Mouse (Mus musculus): ENCODE results near the gene Gm47996.
"Not testable (repeated sequence)": the region's sequence is repeated elsewhere in the genome, so short reads cannot be mapped to it uniquely, and the experiment has no call there.

The Gm47996 gene

GRCm38 (mm10) chr1:151209824-151210355 is at the start of gene Gm47996:
Gene Gm47996, plus strand, starts transcription at chr1:151210131.
- DNase-seq = not testable (repeated sequence)

GRCm38 (mm10) chr1:151166031-151166430 is 43.9 kb upstream of the Gm47996 start:
- DNase-seq = no peak

DNA sequence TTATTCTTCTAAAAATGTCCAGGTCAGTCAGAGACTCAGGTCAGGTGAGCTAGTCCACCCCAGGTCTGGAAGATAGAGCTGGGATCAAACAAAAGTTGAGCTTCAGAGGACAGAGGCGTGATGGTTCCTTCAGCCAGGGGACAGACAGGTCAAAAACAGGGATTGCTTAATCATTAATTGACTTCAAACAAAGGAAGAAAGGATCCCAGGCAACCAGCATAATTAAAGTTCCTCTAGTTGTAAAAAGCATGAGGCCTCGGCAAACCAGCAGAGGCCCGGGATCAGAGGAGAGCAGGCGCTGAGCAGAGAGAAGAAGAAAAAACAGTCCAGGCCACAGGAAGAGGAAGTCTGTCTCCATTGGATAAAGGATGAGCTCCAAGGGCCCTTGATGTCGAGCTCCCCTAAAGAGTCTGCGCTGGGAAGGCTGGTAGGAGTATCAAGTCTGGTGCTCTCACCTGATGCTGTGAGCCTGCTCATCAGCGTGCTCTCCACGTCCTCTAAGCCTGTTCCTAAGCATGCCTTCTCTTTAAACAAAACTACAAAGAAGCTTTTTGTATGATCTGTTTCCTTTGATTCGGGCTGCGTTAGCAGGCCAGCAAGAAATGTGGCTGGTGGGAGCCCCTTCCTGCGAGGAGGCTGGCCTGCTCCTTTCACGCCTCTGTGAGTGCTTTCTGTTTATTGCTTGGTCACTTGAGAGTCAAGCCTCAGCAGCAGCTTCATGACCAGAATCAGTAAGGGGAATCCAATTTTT is 42.5 kb upstream of the Gm47996 start:
- no peak for DNase-seq

DNA sequence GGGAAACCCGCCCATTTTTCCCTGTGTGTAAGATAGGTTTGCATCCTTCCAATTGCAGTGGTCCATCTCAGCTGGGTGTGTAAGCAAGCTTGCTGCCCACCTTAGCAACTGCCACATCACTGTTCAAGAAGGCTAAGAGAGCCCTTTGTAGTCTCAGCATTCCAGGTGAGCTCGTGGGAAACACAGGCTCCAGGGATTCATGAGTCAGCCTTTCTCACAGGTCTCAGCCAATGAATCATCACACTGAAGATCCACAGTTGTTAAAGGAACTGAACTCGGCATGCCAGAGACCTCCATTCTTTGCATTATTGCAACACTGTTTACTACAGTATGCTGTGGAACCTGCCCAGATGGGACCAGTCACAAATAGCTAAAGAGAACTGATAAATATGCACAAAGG is 41.3 kb upstream of the Gm47996 start:
- no peak for DNase-seq

GRCm38 (mm10) chr1:151171572-151172461 is 38.1 kb upstream of the Gm47996 start:
- no peak for DNase-seq

DNA sequence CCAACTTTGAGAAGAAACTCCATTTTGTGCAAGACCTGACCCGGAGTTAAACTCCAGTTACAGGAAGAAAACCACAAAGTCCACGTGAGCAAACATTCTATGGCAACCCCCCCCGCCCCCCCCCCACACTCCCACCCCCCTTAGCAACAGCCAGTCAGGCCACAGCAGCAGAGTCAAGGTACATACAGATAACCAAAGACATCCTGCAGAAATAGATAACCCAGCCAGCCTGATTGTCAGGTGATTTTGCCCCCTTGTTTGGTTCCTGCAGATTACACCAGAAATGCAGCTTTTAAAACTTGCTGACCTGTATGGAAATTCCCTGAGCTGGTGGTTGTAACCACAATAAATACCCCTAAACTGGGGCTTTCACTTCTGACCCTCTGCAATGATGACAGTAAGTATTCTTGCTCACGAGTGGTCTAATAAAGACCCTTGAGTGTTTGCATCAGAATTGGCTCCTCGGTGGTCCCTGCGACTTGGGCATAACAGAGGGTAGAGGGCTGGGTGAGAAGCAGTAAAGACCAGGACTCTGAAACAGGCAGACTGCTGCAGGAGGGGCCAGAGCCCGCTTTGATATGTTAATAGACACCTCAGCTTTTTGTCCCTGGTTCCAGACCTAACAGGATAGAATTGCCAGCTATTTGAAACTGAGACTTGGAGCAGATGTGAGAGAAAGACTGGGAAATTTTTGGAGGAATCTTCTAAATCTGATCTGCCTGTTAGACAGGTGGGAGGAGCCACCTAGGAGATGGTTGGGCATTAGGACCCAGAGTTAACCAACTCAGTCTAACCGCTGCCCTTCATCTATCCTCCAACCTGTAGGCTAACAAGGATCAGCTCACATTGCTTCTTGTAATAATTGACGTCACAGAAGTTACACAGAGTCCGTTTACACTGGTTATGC is 32.6 kb upstream of the Gm47996 start:
- DNase-seq = peak; percentile 64

DNA sequence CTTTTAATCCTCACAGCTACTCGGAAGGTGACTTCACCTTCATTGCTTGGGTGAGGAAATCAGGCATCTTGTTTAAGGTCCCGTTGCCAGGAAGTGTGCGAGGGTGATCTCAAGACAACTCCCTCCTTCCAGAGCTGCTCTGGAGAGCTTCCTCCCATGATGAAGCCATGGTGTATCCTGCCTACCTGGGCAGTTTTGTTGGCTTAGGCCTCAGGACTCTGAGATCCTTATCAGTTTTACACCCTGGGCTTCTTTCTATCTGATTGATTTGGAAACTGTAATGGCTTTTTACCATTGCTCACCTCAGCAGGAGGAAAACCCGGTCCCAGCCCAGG is 32.0 kb upstream of the Gm47996 start:
- no peak for DNase-seq

- DNase-seq = no peak
These were observed 31.3 kb upstream of the Gm47996 start for GRCm38 (mm10) chr1:151178505-151179083.

DNA sequence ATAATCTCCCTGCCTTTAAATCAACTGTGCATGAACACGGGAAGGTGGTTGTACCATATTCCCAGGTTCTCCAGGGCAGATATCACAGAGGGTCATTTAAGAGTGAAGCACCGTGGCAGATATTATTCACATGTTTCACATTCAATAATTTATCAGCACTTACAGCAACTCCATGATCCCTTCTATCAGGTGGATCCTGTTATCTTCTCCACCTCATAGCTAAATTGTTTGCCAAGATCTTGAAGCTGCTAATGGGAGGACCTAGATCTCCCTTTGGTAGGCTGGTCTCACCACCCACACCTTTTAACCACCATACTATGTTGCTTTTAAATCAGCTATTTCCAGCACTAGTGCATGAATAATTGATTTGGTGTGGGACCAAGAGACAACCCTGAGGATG is 29.8 kb upstream of the Gm47996 start:
- DNase-seq = no peak

DNA sequence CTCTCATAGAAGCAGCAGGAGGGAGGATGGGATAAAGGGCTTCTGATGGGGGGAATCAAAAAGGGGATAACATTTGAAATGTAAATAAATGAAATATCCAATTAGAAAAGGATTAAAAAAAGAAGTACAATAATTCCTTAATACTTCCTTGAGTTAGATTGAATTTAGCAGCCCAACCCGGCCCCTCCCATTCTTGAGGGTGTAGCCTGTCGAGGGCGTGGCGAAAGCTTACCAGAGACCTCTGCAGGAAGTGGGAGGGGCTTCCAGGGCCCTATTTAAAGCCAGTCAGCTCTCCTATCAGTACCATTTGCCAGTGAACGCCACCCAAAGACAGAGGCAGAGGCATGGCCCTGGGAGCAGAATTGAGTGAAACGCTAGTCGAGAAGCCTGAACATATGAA is 27.7 kb upstream of the Gm47996 start, which contains the start of gene Gm47985:
TSS of gene Gm47985 (plus strand) at position 272 of the 400 bp plus-strand sequence.
- DNase-seq = not testable (repeated sequence)

DNA sequence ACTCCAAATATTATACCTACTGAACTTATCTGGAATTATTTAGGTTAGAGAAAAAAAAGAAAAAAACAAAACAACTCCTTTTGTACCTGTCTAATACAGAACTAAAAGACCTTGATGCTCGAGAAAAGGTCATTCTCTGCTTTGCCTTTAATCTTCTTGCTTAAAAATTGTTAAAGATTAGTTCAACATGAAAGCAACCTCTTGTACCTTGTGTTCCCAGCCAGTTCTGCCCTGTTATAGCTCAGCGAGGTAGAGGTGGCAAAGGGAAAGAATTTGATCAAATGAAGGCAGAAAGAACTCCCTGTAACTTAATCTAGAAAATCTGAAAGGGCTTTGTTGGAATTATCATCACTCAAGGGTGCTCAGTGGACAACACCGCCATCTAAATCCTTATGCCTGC is 23.7 kb upstream of the Gm47996 start:
- not testable (repeated sequence) for DNase-seq

DNA sequence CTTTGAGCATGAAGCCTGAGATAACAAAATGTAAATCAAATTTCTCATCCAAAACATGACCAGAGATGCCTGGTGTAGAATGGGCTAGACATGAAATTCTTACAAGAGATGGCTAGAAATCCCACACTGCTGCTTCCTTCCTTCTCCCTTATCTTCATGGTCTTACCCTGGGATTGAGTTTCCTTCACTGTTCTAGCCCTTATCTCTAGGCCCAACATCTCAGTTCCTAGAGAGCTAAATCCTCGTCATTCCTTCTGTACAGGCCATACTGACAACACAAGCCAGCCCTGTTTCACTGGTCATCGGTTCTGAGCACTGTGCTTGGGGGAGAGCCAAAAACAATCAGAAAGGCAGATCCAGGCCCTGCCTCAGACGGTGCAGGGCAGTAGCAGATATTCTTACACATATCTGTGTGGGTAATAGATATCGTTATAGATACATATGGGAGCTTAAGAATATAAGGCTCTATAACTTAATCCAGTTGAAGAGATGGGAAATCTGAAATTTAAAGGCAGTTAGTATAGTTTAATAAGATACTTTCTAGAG is 23.0 kb upstream of the Gm47996 start:
- not testable (repeated sequence) for DNase-seq

- no peak for DNase-seq
These were observed 21.5 kb upstream of the Gm47996 start for GRCm38 (mm10) chr1:151188469-151188868.

DNA sequence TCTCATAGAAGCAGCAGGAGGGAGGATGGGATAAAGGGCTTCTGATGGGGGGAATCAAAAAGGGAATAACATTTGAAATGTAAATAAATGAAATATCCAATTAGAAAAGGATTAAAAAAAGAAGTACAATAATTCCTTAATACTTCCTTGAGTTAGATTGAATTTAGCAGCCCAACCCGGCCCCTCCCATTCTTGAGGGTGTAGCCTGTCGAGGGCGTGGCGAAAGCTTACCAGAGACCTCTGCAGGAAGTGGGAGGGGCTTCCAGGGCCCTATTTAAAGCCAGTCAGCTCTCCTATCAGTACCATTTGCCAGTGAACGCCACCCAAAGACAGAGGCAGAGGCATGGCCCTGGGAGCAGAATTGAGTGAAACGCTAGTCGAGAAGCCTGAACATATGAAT is 17.9 kb upstream of the Gm47996 start, which contains the start of gene Gm8947:
TSS of gene Gm8947 (plus strand) at position 302 of the 400 bp plus-strand sequence.
- not testable (repeated sequence) for DNase-seq

- DNase-seq = not testable (repeated sequence)
These were observed 17.2 kb upstream of the Gm47996 start for GRCm38 (mm10) chr1:151192739-151193138.

DNA sequence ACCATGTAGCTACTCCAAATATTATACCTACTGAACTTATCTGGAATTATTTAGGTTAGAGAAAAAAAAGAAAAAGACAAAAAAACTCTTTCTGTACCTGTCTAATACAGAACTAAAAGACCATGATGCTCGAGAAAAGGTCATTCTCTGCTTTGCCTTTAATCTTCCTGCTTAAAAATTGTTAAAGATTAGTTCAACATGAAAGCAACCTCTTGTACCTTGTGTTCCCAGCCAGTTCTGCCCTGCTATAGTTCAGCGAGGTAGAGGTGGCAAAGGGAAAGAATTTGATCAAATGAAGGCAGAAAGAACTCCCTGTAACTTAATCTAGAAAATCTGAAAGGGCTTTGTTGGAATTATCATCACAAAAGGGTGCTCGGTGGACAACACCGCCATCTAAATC is 13.9 kb upstream of the Gm47996 start:
- DNase-seq = not testable (repeated sequence)

DNA sequence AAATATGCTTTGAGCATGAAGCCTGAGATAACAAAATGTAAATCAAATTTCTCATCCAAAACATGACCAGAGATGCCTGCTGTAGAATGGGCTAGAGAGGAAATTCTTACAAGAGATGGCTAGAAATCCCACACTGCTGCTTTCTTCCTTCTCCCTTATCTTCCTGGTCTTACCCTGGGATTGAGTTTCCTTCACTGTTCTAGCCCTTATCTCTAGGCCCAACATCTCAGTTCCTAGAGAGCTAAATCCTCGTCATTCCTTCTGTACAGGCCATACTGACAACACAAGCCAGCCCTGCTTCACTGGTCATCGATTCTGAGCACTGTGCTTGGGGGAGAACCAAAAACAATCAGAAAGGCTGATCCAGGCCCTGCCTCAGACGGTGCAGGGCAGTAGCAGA is 13.2 kb upstream of the Gm47996 start:
- DNase-seq = not testable (repeated sequence)

DNA sequence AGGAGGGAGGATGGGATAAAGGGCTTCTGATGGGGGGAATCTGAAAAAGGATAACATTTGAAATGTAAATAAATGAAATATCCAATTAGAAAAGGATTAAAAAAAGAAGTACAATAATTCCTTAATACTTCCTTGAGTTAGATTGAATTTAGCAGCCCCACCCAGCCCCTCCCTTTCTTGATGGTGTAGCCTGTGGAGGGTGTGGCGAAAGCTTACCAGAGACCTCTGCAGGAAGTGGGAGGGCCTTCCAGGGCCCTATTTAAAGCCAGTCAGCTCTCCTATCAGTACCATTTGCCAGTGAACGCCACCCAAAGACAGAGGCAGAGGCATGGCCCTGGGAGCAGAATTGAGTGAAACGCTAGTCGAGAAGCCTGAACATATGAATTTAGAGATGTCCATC is 11.8 kb upstream of the Gm47996 start, which contains the start of gene Gm47995:
TSS of gene Gm47995 (plus strand) at position 329 of the 400 bp plus-strand sequence.
- DNase-seq = not testable (repeated sequence)

- DNase-seq = not testable (repeated sequence)
These were observed 9.3 kb upstream of the Gm47996 start for GRCm38 (mm10) chr1:151200620-151201019.

DNA sequence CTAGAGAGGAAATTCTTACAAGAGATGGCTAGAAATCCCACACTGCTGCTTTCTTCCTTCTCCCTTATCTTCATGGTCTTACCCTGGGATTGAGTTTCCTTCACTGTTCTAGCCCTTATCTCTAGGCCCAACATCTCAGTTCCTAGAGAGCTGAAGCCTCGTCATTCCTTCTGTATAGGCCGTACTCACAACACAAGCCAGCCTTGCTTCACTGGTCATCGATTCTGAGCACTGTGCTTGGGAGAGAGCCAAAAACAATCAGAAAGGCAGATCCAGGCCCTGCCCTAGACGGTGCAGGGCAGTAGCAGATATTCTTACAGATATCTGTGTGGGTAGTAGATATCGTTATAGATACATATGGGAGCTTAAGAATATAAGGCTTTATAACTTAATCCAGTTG is 7.2 kb upstream of the Gm47996 start:
- not testable (repeated sequence) for DNase-seq

DNA sequence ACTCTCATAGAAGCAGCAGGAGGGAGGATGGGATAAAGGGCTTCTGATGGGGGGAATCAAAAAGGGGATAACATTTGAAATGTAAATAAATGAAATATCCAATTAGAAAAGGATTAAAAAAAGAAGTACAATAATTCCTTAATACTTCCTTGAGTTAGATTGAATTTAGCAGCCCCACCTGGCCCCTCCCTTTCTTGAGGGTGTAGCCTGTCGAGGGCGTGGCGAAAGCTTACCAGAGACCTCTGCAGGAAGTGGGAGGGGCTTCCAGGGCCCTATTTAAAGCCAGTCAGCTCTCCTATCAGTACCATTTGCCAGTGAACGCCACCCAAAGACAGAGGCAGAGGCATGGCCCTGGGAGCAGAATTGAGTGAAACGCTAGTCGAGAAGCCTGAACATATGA is 6.1 kb upstream of the Gm47996 start, which contains the start of gene 3110040M04Rik:
TSS of gene 3110040M04Rik (plus strand) at position 304 of the 400 bp plus-strand sequence.
- not testable (repeated sequence) for DNase-seq
